Mouse (Mus musculus) heart, embryonic 12.5 days (tissue): ENCODE measurements at regions not wholly inside any gene's neighbourhood (a gene's known extent, or its start where the extent isn't known, plus 50 kb on each side); places are given as distances from the start of the nearest gene placed in this dataset. TPM values are rescaled to one million over a fixed set of nuclear protein-coding genes. Genes with fewer than 3 reads are reported as not detected.

Experiments
- microRNA-seq: library from miRNA; unstranded; fragments of <30 nt; microRNA quantifications from one replicate; pipeline ENCODE4, GENCODE M21; 2017

Small RNA genes in the stretch of these regions (microRNA-seq; reads per million reads assigned to microRNA genes)
- gene Gm27684 = not detected
